Mouse (Mus musculus) mesoderm, embryonic 11.5 days (tissue): Measurements from ENCODE around the gene Ahnak2.

Experiments
- DNase-seq: peaks from one replicate; pipeline ENCODE4 v3.0.0-alpha.2; 2012; ENCODE audit warnings: low read depth, low spot score

Gene Ahnak2

DNA sequence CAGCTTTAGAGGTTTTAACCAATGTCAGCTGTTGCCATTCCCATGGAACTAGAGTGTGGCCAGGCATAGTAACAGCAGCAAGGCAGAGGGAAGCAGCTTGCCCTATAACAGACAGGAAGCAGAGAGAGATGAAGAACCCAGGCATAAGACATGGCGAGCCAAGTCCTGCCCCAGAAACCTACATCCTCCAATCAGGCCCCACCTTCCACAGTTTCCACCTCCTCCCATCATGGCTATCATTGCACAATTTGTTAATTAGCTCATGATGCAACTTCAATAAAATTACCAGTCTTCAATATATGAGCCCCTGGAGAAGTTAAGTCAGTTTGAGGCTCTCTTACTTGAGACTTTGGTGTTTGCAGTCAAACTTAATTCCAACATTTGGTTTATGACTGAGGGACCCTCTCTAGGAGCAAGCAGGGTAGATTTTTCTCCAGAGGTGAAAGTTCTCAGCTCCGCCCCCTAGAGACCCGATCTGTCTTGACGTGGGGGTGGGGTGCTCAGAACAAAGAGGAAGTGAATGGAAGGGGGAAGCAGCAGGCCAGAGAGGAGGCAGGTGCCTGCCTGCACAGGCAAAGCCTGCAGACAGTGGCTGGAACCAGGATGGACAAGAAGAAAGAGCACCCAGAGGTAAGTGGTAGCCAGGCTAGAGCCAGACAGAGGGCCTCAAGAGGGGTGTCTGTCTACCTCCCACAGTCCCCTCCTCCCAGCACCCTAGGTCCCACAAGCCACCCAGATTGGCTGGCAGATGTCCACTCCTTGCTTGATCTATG is 42.1 kb downstream of the Ahnak2 start, which contains the start of gene Pld4:
Gene Pld4 (plus strand): TSS at position 502 of the 773 bp plus-strand sequence.
- DNase-seq: no peak

GRCm38 (mm10) chr12:112759471-112759870 is 43.0 kb downstream of the Ahnak2 start:
- no peak for DNase-seq

- DNase-seq: no peak
Measured at GRCm38 (mm10) chr12:112757896-112758295, 44.6 kb downstream of the Ahnak2 start.

DNA sequence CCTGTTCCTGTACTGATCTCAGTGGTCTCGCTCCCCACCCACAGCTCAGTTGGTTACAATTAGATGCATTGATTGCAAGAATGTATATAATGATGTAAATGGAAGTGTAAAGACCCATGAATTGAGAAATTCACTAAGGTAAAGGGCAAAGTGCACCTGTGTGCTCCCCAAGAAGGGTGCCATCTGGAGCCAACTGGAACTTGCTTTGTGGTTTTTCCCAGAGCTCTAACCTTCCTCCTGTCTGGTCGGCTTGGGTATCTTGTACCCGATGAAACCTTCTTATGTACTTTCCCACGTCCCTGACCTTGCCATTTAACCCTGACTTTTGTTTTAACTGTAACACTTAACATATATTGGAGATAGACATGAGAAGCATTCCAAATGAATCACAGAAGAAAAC is 46.6 kb downstream of the Ahnak2 start:
- no peak for DNase-seq

DNA sequence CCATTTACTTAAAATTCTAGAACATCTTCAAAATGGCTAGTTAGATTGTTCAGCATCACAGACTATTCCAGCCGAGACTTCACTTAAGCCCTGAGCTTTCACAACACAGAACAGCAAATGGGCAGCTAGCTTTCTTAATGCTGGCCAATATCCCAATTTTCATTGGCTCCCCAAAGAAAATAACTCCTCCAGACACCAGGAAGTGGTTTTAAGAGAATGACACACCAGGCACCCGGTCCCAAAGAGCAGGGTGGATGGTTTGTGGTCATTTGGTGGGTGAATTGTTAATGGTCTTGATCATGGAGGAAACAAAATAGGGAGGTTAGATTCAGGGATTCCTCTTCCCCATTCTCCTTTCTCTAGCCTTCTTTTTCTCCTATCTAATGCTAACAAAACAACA is 50.1 kb downstream of the Ahnak2 start:
- no peak for DNase-seq

DNA sequence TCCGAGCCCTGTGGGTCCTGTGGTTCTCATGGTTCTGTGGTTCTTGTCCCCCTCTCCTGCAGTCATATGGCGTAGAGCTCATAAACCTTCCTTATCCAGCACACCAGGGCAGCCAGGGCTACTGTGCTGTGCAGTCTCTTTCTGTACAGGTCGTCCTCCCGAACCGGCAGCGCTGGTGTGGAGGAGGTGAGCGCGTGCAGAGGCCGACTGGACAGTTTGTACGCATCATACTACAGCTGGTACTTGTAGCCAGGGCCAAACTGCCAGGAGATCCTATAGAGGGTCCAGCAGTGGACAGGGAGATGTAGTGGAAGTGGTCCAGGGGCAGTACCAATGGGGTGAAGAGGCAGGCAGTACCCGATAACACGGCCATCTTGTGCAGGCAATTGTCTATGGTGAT is 51.5 kb downstream of the Ahnak2 start:
- DNase-seq: no peak

- DNase-seq: no peak
Measured at GRCm38 (mm10) chr12:112747606-112747970, 54.9 kb downstream of the Ahnak2 start.

- DNase-seq: peak; percentile 85
Measured at GRCm38 (mm10) chr12:112746808-112747605, 55.5 kb downstream of the Ahnak2 start.

- DNase-seq: no peak
Measured at GRCm38 (mm10) chr12:112746461-112746807, 56.0 kb downstream of the Ahnak2 start.

DNA sequence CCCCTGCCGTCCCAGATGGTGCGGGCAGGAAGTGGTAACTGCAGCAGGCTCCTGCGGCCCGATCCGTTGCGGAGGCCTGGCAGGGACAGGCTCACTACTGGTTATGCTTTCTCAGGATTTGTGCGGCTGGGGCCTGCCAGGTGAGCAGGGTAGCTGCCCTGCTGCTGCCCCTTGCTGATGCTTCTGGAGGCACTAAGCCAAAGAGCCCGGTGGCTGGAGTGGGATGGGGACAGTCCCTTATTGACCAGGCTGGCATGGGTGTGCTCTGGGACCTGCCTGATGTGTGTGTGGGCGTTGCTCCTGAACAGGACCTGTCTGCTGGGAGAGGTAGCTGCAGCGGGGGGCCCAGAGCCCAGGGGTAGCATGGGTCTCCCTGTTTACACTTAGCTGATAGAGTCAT is 56.7 kb downstream of the Ahnak2 start:
- DNase-seq: no peak

DNA sequence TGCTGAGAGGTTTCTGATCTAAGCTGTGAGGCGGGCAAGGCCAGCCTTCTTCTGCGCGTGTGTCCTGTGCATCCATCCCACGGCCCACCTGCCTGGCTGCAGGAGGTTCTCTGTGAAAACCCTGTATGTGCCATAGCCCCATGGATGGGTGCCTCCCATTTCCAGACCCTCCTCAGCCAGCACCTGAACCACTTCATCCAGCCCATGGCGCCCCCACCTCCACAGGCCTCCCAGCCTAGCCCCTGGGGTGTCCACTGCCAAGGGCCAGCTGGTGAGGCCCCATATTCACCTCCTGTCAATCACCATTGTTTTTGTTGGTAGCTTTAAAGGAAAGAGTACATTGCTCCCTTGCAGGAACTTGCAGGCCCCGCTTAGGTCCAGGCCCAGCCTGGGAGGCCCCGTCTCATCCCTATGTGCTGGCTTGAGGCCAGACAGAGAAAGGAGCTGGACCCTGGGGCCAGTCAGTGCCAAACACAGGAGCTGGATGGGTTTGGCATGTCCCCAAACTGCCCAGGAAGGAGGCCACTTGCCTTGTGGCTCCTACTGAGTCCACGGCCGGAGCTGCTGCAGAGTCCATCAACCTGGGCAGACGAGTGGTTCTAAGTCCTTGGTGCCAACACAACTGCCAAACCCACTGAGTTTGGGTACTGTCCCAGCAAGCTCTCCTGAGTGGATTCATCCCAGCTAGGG is 57.4 kb downstream of the Ahnak2 start:
- no peak for DNase-seq

DNA sequence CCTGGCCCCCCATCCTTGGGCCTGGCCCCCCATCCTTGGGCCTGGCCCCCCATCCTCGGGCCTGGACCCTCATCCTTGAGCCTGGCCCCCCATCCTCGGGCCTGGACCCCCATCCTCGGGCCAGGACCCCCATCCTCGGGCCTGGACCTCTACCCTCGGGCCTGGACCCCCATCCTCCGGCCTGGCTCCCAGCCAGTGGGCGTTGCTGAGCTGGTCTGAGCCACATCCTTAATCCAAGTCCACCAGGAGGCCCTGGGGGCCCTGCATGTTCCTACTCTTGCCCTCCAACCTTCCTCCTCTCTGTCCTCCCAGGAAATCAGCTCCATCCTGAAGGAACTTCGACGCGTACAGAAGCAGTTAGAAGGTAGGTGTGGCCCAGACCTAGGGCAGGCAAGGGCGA is 58.2 kb downstream of the Ahnak2 start:
- DNase-seq: no peak

GRCm38 (mm10) chr12:112743168-112743975 is 59.1 kb downstream of the Ahnak2 start:
- DNase-seq: peak; percentile 84

- no peak for DNase-seq
Measured at GRCm38 (mm10) chr12:112742768-112743167, 59.7 kb downstream of the Ahnak2 start.

GRCm38 (mm10) chr12:112739023-112739568 is 63.4 kb downstream of the Ahnak2 start:
- no peak for DNase-seq

DNA sequence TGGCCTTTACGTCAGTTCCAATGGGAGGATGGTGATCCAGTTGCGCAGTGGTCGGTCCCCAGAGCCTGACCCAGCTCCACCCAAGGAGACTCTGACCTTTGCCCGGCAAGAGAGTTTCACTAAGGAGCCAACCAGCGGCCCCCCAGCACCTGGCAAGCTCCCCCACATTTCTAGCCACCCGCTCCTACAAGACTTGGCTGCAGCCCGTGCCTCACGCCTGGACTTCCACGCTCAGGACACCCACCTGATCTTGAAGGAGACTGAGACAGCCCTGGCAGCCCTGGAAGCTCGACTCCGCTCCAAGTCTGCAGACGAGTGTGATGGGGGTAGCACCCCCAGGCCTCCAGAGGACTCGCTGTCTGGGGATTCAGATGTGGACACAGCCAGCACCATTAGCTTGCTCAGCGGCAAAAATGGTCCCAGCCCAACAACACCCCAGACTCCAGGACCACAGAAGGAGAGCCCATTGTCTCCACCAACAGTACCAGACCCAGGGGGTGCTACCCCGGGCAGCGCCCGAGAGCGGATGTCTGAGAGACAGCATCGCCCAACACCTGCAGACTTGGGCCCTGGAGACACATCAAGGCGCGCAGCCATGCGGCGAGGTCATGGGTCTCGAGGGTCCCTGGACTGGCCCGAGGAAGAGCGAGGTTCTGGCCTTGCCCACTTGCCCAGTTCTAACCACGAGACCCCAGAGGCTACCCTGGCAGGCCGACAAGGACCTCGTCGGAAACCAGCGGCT is 64.0 kb downstream of the Ahnak2 start:
- no peak for DNase-seq

DNA sequence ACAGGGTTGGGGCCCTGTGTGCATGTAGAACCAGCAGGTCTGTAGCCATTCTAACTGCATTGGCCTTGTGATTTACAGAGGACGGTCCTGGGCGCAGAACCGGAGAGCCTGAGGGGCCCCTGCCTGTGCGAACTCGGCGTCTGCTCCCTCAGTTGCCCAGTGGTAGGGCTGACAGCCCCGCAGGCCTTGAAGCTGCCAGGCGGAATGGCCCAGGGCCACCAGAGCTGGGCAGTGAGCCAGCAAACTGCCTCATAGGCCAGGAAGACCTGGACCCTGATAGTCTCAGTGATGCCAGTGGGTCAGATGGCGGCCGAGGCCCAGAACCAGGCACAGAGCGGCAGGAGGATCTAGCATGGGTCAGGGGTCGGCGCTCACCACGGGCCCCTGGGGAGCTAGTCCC is 64.7 kb downstream of the Ahnak2 start:
- DNase-seq: no peak

GRCm38 (mm10) chr12:112737081-112737480 is 65.4 kb downstream of the Ahnak2 start:
- DNase-seq: no peak

- DNase-seq: no peak
Measured at GRCm38 (mm10) chr12:112736636-112736925, 65.9 kb downstream of the Ahnak2 start.

- DNase-seq: no peak
Measured at GRCm38 (mm10) chr12:112735896-112736635, 66.4 kb downstream of the Ahnak2 start.
